Mouse (Mus musculus) adrenal gland, postnatal 10 days (tissue): ENCODE data around the gene Echdc1. TPM values are rescaled to one million over a fixed set of nuclear protein-coding genes. Genes with fewer than 3 reads are reported as not detected.

ENCODE experiments used
- total RNA-seq, 2 experiments: library from RNA; stranded (reverse); gene quantifications; 2 replicates each; pipeline ENCODE4 v1.2.3; 2021

Gene Echdc1
- total RNA-seq, 2 experiments from 2014 or later, result 64.6 to 72.2 TPM

Other genes starting within 250 kb of the Echdc1 start
- 10 to 100 TPM in 1 of 2 experiments, 1 to 10 TPM in 1; 6.4 to 10.4 TPM for gene Soga3, start 169.3 kb upstream of the Echdc1 start, total RNA-seq
- gene Gm49353, start 114.2 kb upstream of the Echdc1 start, total RNA-seq, result 1 to 10 TPM in 1 of 2 experiments, not detected in 1; 2.1 TPM
- gene 9330159F19Rik, start 101.6 kb upstream of the Echdc1 start, total RNA-seq, result 1 to 10 TPM; 3.0 to 3.2 TPM
- gene Rnf146, start 49.3 kb downstream of the Echdc1 start, total RNA-seq, result 10 to 100 TPM; 38.3 to 49.6 TPM
- gene Rspo3, start 222.7 kb downstream of the Echdc1 start, total RNA-seq, result 10 to 100 TPM in 1 of 2 experiments, 1 to 10 TPM in 1; 9.2 to 11.2 TPM